Mouse (Mus musculus): ENCODE results near the gene Cdc34. TPM values are rescaled to one million over a fixed set of nuclear protein-coding genes. Genes with fewer than 3 reads are reported as not detected.

Cdc34 gene
- polyA plus RNA-seq, 1 experiment from 2014 or later = 92.9 TPM

- ATAC-seq (ENCODE audit: insufficient read depth) (no peak), DNase-seq (no peak)
- Histone ChIP-seq H3K9me3 (ENCODE audit: low read depth, low read length) (no peaks in the 10 kb centered on the region), H3K27ac (ENCODE audit: low read depth) (no peak overlapping the region), H3K4me1 (ENCODE audit: insufficient read depth) (peaks cover 6% of the 10 kb centered on the region), H3K27me3 (ENCODE audit: insufficient read depth, low read length) (no peaks in the 10 kb centered on the region), H3K36me3 (ENCODE audit: insufficient read depth) (peaks cover 62% of the 10 kb centered on the region), H3K4me2 (no peak overlapping the region), H3K9ac (peak overlapping the region; percentile 22; the same call in 1 of the 2 replicates), H3K4me3 (ENCODE audit: low read depth, low read length) (no peak overlapping the region)
- TF ChIP-seq CTCF (IDR thresholded peaks at IDR 0.05; ENCODE audit: low read depth) = no peak
- 48% methylated on average over 7 of the region's 7 CpGs for WGBS
These were observed 27.3 kb downstream of the Cdc34 start for GRCm38 (mm10) chr10:79709307-79709706.

GRCm38 (mm10) chr10:79712029-79712428 is 30.0 kb downstream of the Cdc34 start:
- 79% methylated on average over 1 of the region's 1 CpGs for WGBS
- Histone ChIP-seq H3K4me1 (ENCODE audit: insufficient read depth) (0 out of 2 replicates have a peak, but pooled peaks cover under 1% of the 10 kb centered on the region), H3K4me3 (ENCODE audit: low read depth, low read length) (no peak overlapping the region), H3K27ac (ENCODE audit: low read depth) (no peak overlapping the region), H3K9ac (no peak overlapping the region), H3K4me2 (no peak overlapping the region), H3K9me3 (ENCODE audit: low read depth, low read length) (no peaks in the 10 kb centered on the region), H3K27me3 (ENCODE audit: insufficient read depth, low read length) (peaks cover 21% of the 10 kb centered on the region), H3K36me3 (ENCODE audit: insufficient read depth) (peaks cover 49% of the 10 kb centered on the region)
- 0 out of 2 replicates have a peak, but pooled peaks have one; percentile 4 for ATAC-seq (ENCODE audit: insufficient read depth)
- DNase-seq = no peak
- peak; percentile 52 for TF ChIP-seq CTCF (IDR thresholded peaks at IDR 0.05; ENCODE audit: low read depth)

GRCm38 (mm10) chr10:79712499-79713126 is 30.6 kb downstream of the Cdc34 start:
- no peak overlapping the region for H3K4me3 ChIP-seq (ENCODE audit: low read depth, low read length)
- no peaks in the 10 kb centered on the region for H3K9me3 ChIP-seq (ENCODE audit: low read depth, low read length)
- peak; percentile 79 for TF ChIP-seq CTCF (IDR thresholded peaks at IDR 0.05; ENCODE audit: low read depth)
- H3K36me3 ChIP-seq (ENCODE audit: insufficient read depth) = peaks cover 44% of the 10 kb centered on the region
- DNase-seq = peak; percentile 88
- H3K4me2 ChIP-seq = no peak overlapping the region
- 15% methylated on average over 4 of the region's 6 CpGs for WGBS
- no peak overlapping the region for H3K9ac ChIP-seq
- no peak overlapping the region for H3K27ac ChIP-seq (ENCODE audit: low read depth)
- peak; percentile 63; the same call in 1 of the 2 replicates for ATAC-seq (ENCODE audit: insufficient read depth)
- peaks cover 27% of the 10 kb centered on the region for H3K27me3 ChIP-seq (ENCODE audit: insufficient read depth, low read length)
- H3K4me1 ChIP-seq (ENCODE audit: insufficient read depth) = 0 out of 2 replicates have a peak, but pooled peaks cover 4% of the 10 kb centered on the region

- 24% methylated on average over 1 of the region's 1 CpGs for WGBS
- Histone ChIP-seq H3K4me2 (no peak overlapping the region), H3K9ac (no peak overlapping the region), H3K27me3 (ENCODE audit: insufficient read depth, low read length) (peaks cover 32% of the 10 kb centered on the region), H3K4me1 (ENCODE audit: insufficient read depth) (0 out of 2 replicates have a peak, but pooled peaks cover 4% of the 10 kb centered on the region), H3K27ac (ENCODE audit: low read depth) (no peak overlapping the region), H3K9me3 (ENCODE audit: low read depth, low read length) (no peaks in the 10 kb centered on the region), H3K36me3 (ENCODE audit: insufficient read depth) (peaks cover 39% of the 10 kb centered on the region), H3K4me3 (ENCODE audit: low read depth, low read length) (no peak overlapping the region)
- no peak for TF ChIP-seq CTCF (IDR thresholded peaks at IDR 0.05; ENCODE audit: low read depth)
- ATAC-seq (ENCODE audit: insufficient read depth) (no peak), DNase-seq (no peak)
These were observed 31.2 kb downstream of the Cdc34 start for GRCm38 (mm10) chr10:79713163-79713562.

- WGBS = 55% methylated on average over 4 of the region's 4 CpGs
- no peak overlapping the region for H3K4me2 ChIP-seq
- H3K36me3 ChIP-seq (ENCODE audit: insufficient read depth) = peaks cover 23% of the 10 kb centered on the region
- no peak overlapping the region for H3K27ac ChIP-seq (ENCODE audit: low read depth)
- DNase-seq (no peak), ATAC-seq (ENCODE audit: insufficient read depth) (no peak)
- TF ChIP-seq CTCF (IDR thresholded peaks at IDR 0.05; ENCODE audit: low read depth) = no peak
- H3K9ac ChIP-seq = no peak overlapping the region
- peaks cover 41% of the 10 kb centered on the region for H3K27me3 ChIP-seq (ENCODE audit: insufficient read depth, low read length)
- 0 out of 2 replicates have a peak, but pooled peaks cover 4% of the 10 kb centered on the region for H3K4me1 ChIP-seq (ENCODE audit: insufficient read depth)
- H3K9me3 ChIP-seq (ENCODE audit: low read depth, low read length) = no peaks in the 10 kb centered on the region
- H3K4me3 ChIP-seq (ENCODE audit: low read depth, low read length) = no peak overlapping the region
These were observed 33.0 kb downstream of the Cdc34 start for GRCm38 (mm10) chr10:79714996-79715395.

GRCm38 (mm10) chr10:79716254-79716987 is 34.4 kb downstream of the Cdc34 start, which contains the start of gene Hcn2:
TSS of gene Hcn2 (plus strand) at chr10:79716634.
- H3K27ac ChIP-seq (ENCODE audit: low read depth) = no peak within 1 kb of the TSS
- H3K4me2 ChIP-seq = peak within 1 kb of the TSS; percentile 96
- H3K9ac ChIP-seq = no peak within 1 kb of the TSS; the same call in 1 of the 2 replicates
- WGBS = 1% methylated on average over 54 of the region's 91 CpGs
- DNase-seq (no peak), ATAC-seq (ENCODE audit: insufficient read depth) (peak; percentile 16; the same call in 1 of the 2 replicates)
- peaks cover 9% of the 10 kb centered on the region for H3K36me3 ChIP-seq (ENCODE audit: insufficient read depth)
- no peaks in the 10 kb centered on the region for H3K9me3 ChIP-seq (ENCODE audit: low read depth, low read length)
- H3K4me1 ChIP-seq (ENCODE audit: insufficient read depth) = 0 out of 2 replicates have a peak, but pooled peaks cover 4% of the 10 kb centered on the region
- H3K27me3 ChIP-seq (ENCODE audit: insufficient read depth, low read length) = peaks cover 41% of the 10 kb centered on the region
- peak within 1 kb of the TSS; percentile 55 for H3K4me3 ChIP-seq (ENCODE audit: low read depth, low read length)
- TF ChIP-seq CTCF (IDR thresholded peaks at IDR 0.05; ENCODE audit: low read depth) = no peak

- Histone ChIP-seq H3K4me3 (ENCODE audit: low read depth, low read length) (peak overlapping the region; percentile 55), H3K27ac (ENCODE audit: low read depth) (no peak overlapping the region), H3K9ac (no peak overlapping the region; the same call in 1 of the 2 replicates), H3K36me3 (ENCODE audit: insufficient read depth) (peaks cover 3% of the 10 kb centered on the region), H3K4me2 (peak overlapping the region; percentile 96), H3K4me1 (ENCODE audit: insufficient read depth) (0 out of 2 replicates have a peak, but pooled peaks cover 4% of the 10 kb centered on the region), H3K27me3 (ENCODE audit: insufficient read depth, low read length) (peaks cover 41% of the 10 kb centered on the region), H3K9me3 (ENCODE audit: low read depth, low read length) (no peaks in the 10 kb centered on the region)
- under 1% methylated on average over 37 of the region's 44 CpGs for WGBS
- ATAC-seq (ENCODE audit: insufficient read depth) (no peak), DNase-seq (no peak)
- no peak for TF ChIP-seq CTCF (IDR thresholded peaks at IDR 0.05; ENCODE audit: low read depth)
These were observed 35.0 kb downstream of the Cdc34 start for GRCm38 (mm10) chr10:79716988-79717355.
